Mouse (Mus musculus): ENCODE data around the gene Cox8b. TPM values are rescaled to one million over a fixed set of nuclear protein-coding genes. Genes with fewer than 3 reads are reported as not detected.

Cox8b gene
- polyA plus RNA-seq, 1 experiment = not detected

DNA sequence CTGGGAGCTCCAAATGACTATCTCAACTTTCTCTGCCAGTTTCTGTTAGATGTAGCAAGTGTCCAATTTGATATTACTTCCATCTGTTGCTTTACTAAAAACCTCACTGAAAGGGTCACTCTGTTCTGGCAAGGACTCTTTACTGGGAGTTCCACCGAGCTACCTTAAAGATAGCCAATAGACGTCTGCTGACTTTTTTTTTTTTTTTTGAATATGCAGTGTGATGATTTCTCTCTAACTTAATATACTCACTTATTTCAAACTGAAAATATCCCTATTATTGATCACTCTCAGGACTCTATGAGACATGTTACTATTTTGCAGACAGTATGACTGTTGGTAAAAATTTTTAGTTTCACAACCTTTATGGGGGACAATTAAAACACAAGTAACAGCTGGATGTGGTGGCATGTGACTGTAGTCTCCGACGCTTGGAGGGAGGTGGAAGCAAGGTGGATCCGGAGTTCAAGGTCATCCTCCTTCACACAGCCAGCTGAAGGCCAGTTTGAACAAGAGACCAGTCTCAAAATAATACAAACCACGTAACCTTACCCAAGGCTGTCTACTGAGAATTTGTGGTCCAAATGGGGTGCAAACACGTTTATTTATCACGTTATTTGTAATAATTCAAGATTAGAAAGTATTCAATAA is 19.3 kb downstream of the Cox8b start:
- no peak for TF ChIP-seq GATA1 (IDR thresholded peaks at IDR 0.05; ENCODE audit: borderline replicate concordance, low read length)
- no peak for TF ChIP-seq FLI1 (IDR thresholded peaks at IDR 0.05; ENCODE audit: low read length)

DNA sequence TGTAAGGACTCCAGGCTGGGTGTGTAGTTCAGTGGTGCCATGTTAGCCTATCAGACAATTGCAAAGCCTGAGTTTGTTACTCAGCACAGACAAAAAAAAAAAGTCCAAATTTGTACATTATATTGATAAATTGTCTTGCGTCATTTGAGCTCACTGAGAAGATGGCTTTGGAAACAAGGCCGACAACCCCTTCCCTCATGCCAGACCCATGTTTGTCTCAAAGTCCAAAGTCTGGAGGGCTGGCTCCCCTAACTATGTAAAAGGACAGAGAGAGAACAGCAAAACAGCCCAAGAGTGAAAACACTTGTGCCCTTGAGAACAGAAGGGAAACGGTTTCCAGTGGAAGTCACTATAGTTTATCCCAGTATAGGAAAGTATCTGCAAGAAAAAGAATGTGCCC is 19.8 kb downstream of the Cox8b start:
- peak overlapping the region; percentile 95 for H3K4me3 ChIP-seq (replicated peaks)

More for the DNA sequence above, 19.3 kb downstream of the Cox8b start:
- Histone ChIP-seq H3K36me3 (replicated peaks; ENCODE audit: low read length) (peaks cover 57% of the 10 kb centered on the region), H3K4me1 (peaks cover 64% of the 10 kb centered on the region), H3K9me3 (no peaks in the 10 kb centered on the region), H3K4me3 (replicated peaks) (peak overlapping the region; percentile 95), H3K27me3 (replicated peaks) (no peaks in the 10 kb centered on the region)

DNA sequence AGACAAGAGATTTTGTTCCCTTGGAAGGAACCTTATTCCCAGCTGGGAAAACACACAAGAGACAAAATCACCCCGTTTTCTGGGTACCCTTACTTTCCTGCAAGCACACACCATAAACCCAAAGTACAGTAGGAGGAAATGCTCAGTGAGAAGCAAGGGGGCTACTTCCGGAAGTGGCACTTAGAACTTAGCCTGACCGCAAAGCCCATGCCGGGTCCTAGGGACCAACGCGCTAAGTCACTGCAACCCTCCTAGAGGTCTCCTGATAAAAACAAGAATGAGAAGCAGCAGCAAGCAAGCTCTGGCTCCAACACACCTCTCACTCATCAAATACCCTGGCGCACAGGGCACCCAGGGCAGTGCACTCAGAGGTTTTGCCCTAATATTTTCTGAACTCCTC is 20.9 kb downstream of the Cox8b start:
- H3K4me1 ChIP-seq = peaks cover 79% of the 10 kb centered on the region
- TF ChIP-seq FLI1 (IDR thresholded peaks at IDR 0.05; ENCODE audit: low read length) (0 out of 2 replicates have a peak, but pooled peaks have one; percentile 28), GATA1 (IDR thresholded peaks at IDR 0.05; ENCODE audit: borderline replicate concordance, low read length) (no peak)
- H3K27me3 ChIP-seq (replicated peaks) = no peaks in the 10 kb centered on the region
- H3K4me3 ChIP-seq (replicated peaks) = peak overlapping the region; percentile 95
- no peaks in the 10 kb centered on the region for H3K9me3 ChIP-seq
- peaks cover 58% of the 10 kb centered on the region for H3K36me3 ChIP-seq (replicated peaks; ENCODE audit: low read length)

More for the DNA sequence above, 19.8 kb downstream of the Cox8b start:
- no peaks in the 10 kb centered on the region for H3K9me3 ChIP-seq
- no peaks in the 10 kb centered on the region for H3K27me3 ChIP-seq (replicated peaks)
- TF ChIP-seq GATA1 (IDR thresholded peaks at IDR 0.05; ENCODE audit: borderline replicate concordance, low read length) = no peak
- TF ChIP-seq FLI1 (IDR thresholded peaks at IDR 0.05; ENCODE audit: low read length) = no peak
- H3K36me3 ChIP-seq (replicated peaks; ENCODE audit: low read length) = peaks cover 57% of the 10 kb centered on the region
- peaks cover 70% of the 10 kb centered on the region for H3K4me1 ChIP-seq

DNA sequence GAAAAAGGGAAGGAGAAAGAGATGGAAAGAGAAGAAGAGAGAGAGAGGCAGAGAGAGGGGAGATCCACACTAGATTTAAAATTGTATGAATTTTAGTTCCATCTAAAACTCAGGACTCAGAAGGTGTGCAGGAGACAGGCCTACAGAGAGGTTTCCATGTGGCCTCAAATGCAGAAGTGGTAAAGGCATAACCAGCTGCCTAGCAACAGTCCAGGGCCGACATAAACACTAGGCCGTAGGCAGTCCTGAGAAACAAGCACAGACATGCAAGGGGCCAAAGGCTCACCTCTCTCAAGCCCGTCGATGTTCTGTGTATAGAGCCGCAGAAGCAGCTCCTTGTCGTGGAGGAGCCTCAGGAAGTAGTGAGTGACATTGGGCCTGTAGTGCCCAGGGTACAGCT is 22.9 kb downstream of the Cox8b start:
- no peaks in the 10 kb centered on the region for H3K27me3 ChIP-seq (replicated peaks)
- no peaks in the 10 kb centered on the region for H3K9me3 ChIP-seq
- H3K4me1 ChIP-seq = peaks cover 84% of the 10 kb centered on the region
- TF ChIP-seq GATA1 (IDR thresholded peaks at IDR 0.05; ENCODE audit: borderline replicate concordance, low read length) (no peak), FLI1 (IDR thresholded peaks at IDR 0.05; ENCODE audit: low read length) (no peak)
- H3K36me3 ChIP-seq (replicated peaks; ENCODE audit: low read length) = peaks cover 62% of the 10 kb centered on the region
- no peak overlapping the region for H3K4me3 ChIP-seq (replicated peaks)

DNA sequence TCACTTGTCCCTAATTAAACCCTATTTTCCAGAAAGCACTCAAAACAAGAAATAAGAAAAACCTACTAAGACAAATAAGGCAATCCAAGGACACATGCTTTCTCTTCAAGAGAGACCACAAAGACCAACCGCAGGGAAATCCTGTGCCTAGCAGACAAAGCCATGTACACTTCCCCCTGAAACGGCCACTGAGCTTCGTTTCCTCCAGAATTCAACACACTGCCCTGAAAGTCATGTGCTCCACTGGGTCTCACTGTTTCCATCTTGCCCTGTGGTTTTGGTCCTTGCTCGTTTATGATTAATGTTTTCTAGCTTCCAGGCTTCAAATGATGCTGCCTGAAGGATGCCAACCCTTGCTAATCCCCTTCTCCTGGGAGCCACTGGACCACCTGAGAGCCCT is 26.0 kb downstream of the Cox8b start:
- TF ChIP-seq GATA1 (IDR thresholded peaks at IDR 0.05; ENCODE audit: borderline replicate concordance, low read length) (peak; percentile 14; the same call in 1 of the 3 replicates), FLI1 (IDR thresholded peaks at IDR 0.05; ENCODE audit: low read length) (0 out of 2 replicates have a peak, but pooled peaks have one; percentile 14)
- Histone ChIP-seq H3K4me1 (peaks cover 96% of the 10 kb centered on the region), H3K4me3 (replicated peaks) (peak overlapping the region; percentile 83), H3K27me3 (replicated peaks) (no peaks in the 10 kb centered on the region), H3K36me3 (replicated peaks; ENCODE audit: low read length) (peaks cover 94% of the 10 kb centered on the region), H3K9me3 (no peaks in the 10 kb centered on the region)

DNA sequence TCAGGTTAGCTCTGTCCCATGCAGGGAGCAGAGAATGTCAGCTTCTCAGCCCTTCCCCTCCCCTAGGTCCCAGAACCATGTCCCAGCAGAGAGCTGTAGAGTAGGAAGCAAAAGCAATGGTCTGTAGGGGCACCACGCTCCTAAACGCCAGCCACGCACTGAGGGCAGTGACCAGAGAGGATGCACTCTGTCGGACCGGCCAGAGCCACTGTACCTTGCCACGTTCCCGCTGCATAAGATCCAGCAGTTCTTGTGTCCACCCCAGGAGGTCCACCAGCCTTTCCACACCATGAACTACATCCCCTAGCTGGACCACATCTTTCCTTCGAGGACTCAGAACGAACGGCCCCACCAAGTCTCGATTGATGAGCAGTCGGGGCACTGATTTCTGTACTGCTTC is 35.5 kb downstream of the Cox8b start:
- peaks cover 97% of the 10 kb centered on the region for H3K36me3 ChIP-seq (replicated peaks; ENCODE audit: low read length)
- TF ChIP-seq GATA1 (IDR thresholded peaks at IDR 0.05; ENCODE audit: borderline replicate concordance, low read length) (no peak), FLI1 (IDR thresholded peaks at IDR 0.05; ENCODE audit: low read length) (no peak)

DNA sequence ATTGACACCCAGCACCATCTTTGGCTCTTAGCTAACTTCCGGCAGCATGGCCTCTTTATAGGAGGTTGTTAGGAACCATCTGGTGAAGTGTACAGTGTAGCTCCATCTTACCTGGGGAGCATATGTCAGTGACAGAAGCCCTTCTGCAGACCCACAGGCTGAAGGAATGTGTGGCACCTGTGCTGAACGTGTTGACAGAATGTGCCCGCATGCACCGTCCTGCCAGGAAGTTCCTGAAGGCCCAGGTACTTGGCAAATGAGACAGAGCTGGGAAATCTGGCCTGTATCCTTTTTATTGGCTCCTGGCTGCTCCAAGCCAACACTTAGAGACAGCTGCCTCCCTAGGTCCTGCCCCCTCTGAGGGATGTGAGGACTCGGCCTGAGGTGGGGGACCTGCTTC is 39.5 kb downstream of the Cox8b start:
- TF ChIP-seq FLI1 (IDR thresholded peaks at IDR 0.05; ENCODE audit: low read length) (no peak), GATA1 (IDR thresholded peaks at IDR 0.05; ENCODE audit: borderline replicate concordance, low read length) (no peak)

More for the DNA sequence above, 35.5 kb downstream of the Cox8b start:
- H3K27me3 ChIP-seq (replicated peaks) = no peaks in the 10 kb centered on the region
- peaks cover 72% of the 10 kb centered on the region for H3K4me1 ChIP-seq
- H3K4me3 ChIP-seq (replicated peaks) = peak overlapping the region; percentile 12
- H3K9me3 ChIP-seq = no peaks in the 10 kb centered on the region

DNA sequence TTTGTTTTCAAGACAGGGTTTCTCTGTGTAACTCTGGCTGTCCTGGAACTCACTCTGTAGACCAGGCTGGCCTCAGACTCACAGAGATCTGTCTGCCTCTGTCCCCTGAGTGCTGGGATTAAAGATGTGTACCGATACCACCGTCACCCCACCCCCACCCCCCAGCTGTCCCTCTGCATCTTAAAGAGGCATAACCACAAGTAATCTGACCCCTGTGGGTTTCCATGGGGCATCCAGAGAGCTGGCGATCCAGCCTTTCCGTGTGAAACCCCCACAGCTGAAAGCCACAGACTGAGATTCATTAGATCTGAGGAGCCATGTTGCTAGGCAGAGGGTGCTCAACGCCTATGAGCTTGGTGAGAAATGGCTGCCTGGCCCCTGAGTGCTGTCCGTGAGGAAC is 40.2 kb downstream of the Cox8b start:
- H3K4me3 ChIP-seq (replicated peaks) = no peak overlapping the region
- H3K4me1 ChIP-seq = peaks cover 67% of the 10 kb centered on the region
- TF ChIP-seq GATA1 (IDR thresholded peaks at IDR 0.05; ENCODE audit: borderline replicate concordance, low read length) (no peak), FLI1 (IDR thresholded peaks at IDR 0.05; ENCODE audit: low read length) (no peak)
- H3K36me3 ChIP-seq (replicated peaks; ENCODE audit: low read length) = peaks cover 76% of the 10 kb centered on the region
- H3K27me3 ChIP-seq (replicated peaks) = no peaks in the 10 kb centered on the region
- H3K9me3 ChIP-seq = no peaks in the 10 kb centered on the region

More for the DNA sequence above, 39.5 kb downstream of the Cox8b start:
- H3K27me3 ChIP-seq (replicated peaks) = no peaks in the 10 kb centered on the region
- H3K9me3 ChIP-seq = no peaks in the 10 kb centered on the region
- H3K4me1 ChIP-seq = peaks cover 68% of the 10 kb centered on the region
- peaks cover 80% of the 10 kb centered on the region for H3K36me3 ChIP-seq (replicated peaks; ENCODE audit: low read length)
- no peak overlapping the region for H3K4me3 ChIP-seq (replicated peaks)

DNA sequence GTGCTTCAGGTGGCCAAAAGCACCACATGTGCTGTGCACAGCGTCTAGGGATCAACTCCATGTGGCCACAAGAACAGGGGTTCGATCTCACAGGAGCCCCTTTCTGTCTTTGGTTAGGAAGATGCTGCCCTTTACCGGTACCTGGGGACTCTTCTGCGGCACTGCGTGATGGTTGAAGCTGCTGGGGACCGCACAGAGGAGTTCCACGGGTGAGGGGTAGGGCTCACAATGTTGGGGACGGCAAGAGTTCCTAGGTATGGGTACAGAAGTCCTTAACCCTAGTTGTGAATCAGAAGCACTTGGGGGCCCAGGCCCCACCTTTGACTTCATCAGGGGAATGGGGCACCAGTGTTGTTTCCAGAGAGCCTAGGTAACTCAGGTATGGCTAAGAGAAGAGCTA is 41.5 kb downstream of the Cox8b start:
- Histone ChIP-seq H3K4me1 (peaks cover 73% of the 10 kb centered on the region), H3K27me3 (replicated peaks) (no peaks in the 10 kb centered on the region), H3K9me3 (no peaks in the 10 kb centered on the region), H3K4me3 (replicated peaks) (peak overlapping the region; percentile 100), H3K36me3 (replicated peaks; ENCODE audit: low read length) (peaks cover 76% of the 10 kb centered on the region)
- no peak for TF ChIP-seq FLI1 (IDR thresholded peaks at IDR 0.05; ENCODE audit: low read length)
- TF ChIP-seq GATA1 (IDR thresholded peaks at IDR 0.05; ENCODE audit: borderline replicate concordance, low read length) = no peak

Data from megakaryocyte, embryonic 14.5 days (primary cell).